Mouse (Mus musculus) heart, adult 18-20 months (tissue): ENCODE data around the gene Lgmn. TPM values are rescaled to one million over a fixed set of nuclear protein-coding genes. Genes with fewer than 3 reads are reported as not detected.
A peak's percentile ranks its signal among the peaks of the same experiment; 100 is the strongest.

Experiments used
- DNase-seq, 2 experiments: peaks; one replicate each; pipeline ENCODE4 v3.0.0; 2021 to 2022; ENCODE audit warnings: mixed read lengths in 1 of 2
- total RNA-seq, 2 experiments: library from RNA; stranded (reverse); gene quantifications; 2 replicates each; pipeline ENCODE4 v1.2.3; 2021

Lgmn gene
- total RNA-seq, 2 experiments from 2014 or later, result 60.6 to 61.5 TPM

GRCm38 (mm10) chr12:102348447-102348846 lies 91.2 kb downstream of the Lgmn start:
- no peak for DNase-seq

DNA sequence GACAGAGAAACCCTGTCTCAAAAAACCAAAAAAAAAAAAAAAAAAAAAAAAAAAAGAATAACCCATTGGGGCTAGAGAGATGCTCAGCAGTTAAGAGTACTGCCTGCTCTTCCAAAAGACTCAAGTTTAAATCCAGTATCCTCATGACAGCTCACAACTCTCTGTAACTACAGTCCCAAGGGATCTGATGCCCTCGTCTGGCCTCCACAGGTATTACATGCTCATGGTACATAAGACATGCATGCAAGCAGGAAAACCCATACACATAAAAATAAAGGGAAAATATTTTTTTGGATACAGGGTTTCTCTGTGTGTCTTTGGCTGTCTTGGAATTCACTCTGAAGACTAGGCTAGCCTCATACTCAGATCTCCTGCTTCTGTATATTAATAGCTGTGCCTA lies 93.1 kb downstream of the Lgmn start:
- DNase-seq, result peak; percentile 57 to 78

DNA sequence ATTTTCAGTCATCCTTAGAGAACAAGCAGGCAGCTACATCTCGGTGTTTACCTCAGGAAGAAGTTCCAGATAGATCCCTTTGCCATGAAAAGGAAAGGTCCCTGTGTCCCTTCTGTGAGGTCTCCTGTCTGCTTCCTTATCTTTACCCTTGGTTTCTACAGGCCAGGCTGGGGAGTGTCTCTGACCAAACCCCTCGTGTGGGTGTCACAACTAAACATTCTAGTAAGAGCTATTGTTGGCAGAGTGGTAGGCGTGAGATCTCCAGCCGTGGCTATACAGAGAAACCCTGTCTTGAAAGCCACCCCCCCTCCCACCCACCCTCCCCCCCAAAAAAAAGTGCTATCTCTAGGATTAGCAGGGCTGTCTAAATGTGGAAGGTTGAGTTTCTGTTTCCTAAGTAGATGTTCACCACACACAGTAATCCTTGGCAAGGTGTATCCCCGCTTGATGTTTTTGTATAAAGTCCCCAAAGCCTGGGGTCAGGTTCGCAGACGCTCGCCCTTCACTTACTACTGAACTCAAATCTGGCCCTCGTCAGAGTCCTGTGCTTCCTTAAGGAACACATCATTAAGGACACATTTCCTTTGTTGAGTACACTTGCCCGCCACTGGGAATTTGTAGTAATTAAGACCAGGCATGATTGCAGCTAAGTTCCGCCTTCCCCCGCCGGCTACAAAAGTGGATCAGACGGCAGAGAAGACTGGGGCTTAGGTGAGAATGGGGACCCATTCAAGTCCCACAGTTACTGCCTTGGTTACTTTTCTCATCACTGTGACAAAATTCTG lies 94.4 kb downstream of the Lgmn start:
- DNase-seq, result peak in 1 of 2 experiments; percentile 35

Other genes with a start within 250 kb of the Lgmn start
- 10 to 100 TPM; 28.3 to 29.5 TPM for gene Rin3, start 156.8 kb downstream of the Lgmn start, total RNA-seq
- 10 to 100 TPM; 25.7 to 28.3 TPM for gene Golga5, start 29.3 kb upstream of the Lgmn start, total RNA-seq
- gene Chga, start 115.2 kb upstream of the Lgmn start, total RNA-seq, result not detected